Mouse (Mus musculus) liver, embryonic 14.5 days (tissue): ENCODE data around the gene Adam6a.
"Not testable (repeated sequence)": the region's sequence is repeated elsewhere in the genome, so short reads cannot be mapped to it uniquely, and the experiment has no call there.

Source experiments
- CTCF ChIP-seq: IDR thresholded peaks from 2 replicates; pipeline ENCODE4 v1.5.1; 2016; ENCODE audit warnings: antibody characterized with exemption, low read depth, control low read depth
- EP300 ChIP-seq: IDR thresholded peaks from 2 replicates; pipeline ENCODE4 v1.6.1; 2016; ENCODE audit warnings: antibody characterized with exemption, low read depth

DNA sequence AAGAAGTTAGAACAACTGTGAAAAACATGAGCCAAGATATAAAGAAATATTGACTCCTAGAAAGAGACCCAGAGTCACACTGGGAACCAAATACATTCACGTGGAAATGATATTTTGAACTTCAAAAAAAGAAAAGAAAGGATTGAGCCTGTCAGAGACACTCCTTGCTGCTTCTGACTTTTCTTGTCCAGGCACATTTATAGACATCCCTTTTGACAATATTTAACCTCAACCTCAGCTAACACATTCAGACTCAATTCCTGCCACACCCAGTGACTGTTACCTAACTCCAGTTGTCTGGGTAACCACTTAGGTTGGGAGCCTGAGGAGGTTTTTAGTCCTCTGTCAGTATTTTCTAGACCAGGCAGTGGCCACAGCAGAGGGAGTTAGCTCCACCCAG, at the start of gene Adam6a:
- TF ChIP-seq CTCF, EP300: not testable (repeated sequence)
